Mouse (Mus musculus) right cerebral cortex, adult 2 months (tissue): ENCODE results near the gene Tmem248.

Experiments used
- DNase-seq, 2 experiments: peaks; one replicate each; pipeline ENCODE4 v3.0.0; 2021 to 2022; ENCODE audit warnings: low spot score in 2 of 2

The Tmem248 gene

GRCm38 (mm10) chr5:130257303-130257702 lies 40.4 kb downstream of the Tmem248 start:
- no peak for DNase-seq

- no peak for DNase-seq
These were observed 46.6 kb downstream of the Tmem248 start for GRCm38 (mm10) chr5:130263454-130263853.

- no peak for DNase-seq
These were observed 47.6 kb downstream of the Tmem248 start for GRCm38 (mm10) chr5:130264433-130265005.

GRCm38 (mm10) chr5:130266651-130267050 lies 49.8 kb downstream of the Tmem248 start:
- DNase-seq: no peak

- no peak for DNase-seq
These were observed 50.4 kb downstream of the Tmem248 start for GRCm38 (mm10) chr5:130267316-130267715.

GRCm38 (mm10) chr5:130268976-130269375 lies 52.1 kb downstream of the Tmem248 start:
- DNase-seq: no peak

GRCm38 (mm10) chr5:130272344-130272743 lies 55.5 kb downstream of the Tmem248 start:
- DNase-seq: no peak

GRCm38 (mm10) chr5:130273046-130273445 lies 56.2 kb downstream of the Tmem248 start:
- no peak for DNase-seq

- peak; percentile 63 to 66 for DNase-seq
These were observed 58.6 kb downstream of the Tmem248 start for GRCm38 (mm10) chr5:130275509-130275908.

GRCm38 (mm10) chr5:130278011-130278472 lies 61.2 kb downstream of the Tmem248 start:
- no peak for DNase-seq

- no peak for DNase-seq
These were observed 66.3 kb downstream of the Tmem248 start for GRCm38 (mm10) chr5:130283079-130283732.

- no peak for DNase-seq
These were observed 71.2 kb downstream of the Tmem248 start for GRCm38 (mm10) chr5:130288106-130288505.

- DNase-seq: no peak
These were observed 73.4 kb downstream of the Tmem248 start for GRCm38 (mm10) chr5:130290242-130290641.

GRCm38 (mm10) chr5:130290775-130291174 lies 73.9 kb downstream of the Tmem248 start:
- peak; percentile 56 to 60 for DNase-seq

- DNase-seq: no peak
These were observed 76.1 kb downstream of the Tmem248 start for GRCm38 (mm10) chr5:130292976-130293375.
